Mouse (Mus musculus) kidney, adult 2 months (tissue): ENCODE data around the gene Sik3.

Experiments used
- CTCF ChIP-seq: fragments of 200-500 bp; conservative IDR thresholded peaks from 2 replicates; pipeline ENCODE4 v1.5.1; 2011; ENCODE audit warnings: low read depth, mild to moderate bottlenecking, control low read depth, low read length, moderate library complexity, mixed read lengths; ENCODE audit not compliant: insufficient read depth, insufficient read length
- POLR2A ChIP-seq: fragments of 200-500 bp; IDR thresholded peaks from one replicate; pipeline ENCODE4 v1.6.1; 2011; ENCODE audit warnings: low read depth, low read length, control low read depth

DNA sequence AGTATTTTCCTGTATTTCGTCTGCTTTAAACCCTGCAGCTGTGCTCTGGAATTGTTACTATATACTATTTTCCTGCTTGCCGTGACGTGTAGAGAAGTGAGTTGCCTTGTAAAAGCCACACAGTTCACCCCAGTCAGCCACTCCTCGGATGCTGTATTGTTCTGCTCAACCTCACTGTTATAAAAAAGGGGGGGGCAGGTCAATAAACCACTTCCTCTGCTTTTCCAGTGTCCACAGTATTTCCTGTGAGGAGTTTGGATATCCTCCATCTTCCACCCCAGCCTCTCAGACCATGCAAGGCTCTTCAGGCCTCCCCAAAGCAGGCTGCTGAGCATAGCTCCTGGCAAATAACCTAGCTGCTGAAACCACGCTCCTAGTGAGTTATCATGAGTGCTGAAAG, 171.9 kb downstream of the Sik3 start:
- TF ChIP-seq CTCF (no peak), POLR2A (no peak)
